Mouse (Mus musculus): ENCODE measurements around the gene Izumo4. TPM values are rescaled to one million over a fixed set of nuclear protein-coding genes. Genes with fewer than 3 reads are reported as not detected.

Izumo4 gene
- total RNA-seq, 4 experiments from 2014 or later, result 56.6 to 73.2 (median 69.8) TPM

GRCm38 (mm10) chr10:80686617-80687016 lies 15.4 kb upstream of the Izumo4 start:
- DNase-seq (ENCODE audit: low spot score in 2 of 2), result no peak

- DNase-seq (ENCODE audit: low spot score in 2 of 2), result peak in 1 of 2 experiments; percentile 66
Measured at GRCm38 (mm10) chr10:80687850-80688249, 14.1 kb upstream of the Izumo4 start.

GRCm38 (mm10) chr10:80692249-80693165 lies 9.5 kb upstream of the Izumo4 start:
- no peak for DNase-seq (ENCODE audit: low spot score in 2 of 2)

GRCm38 (mm10) chr10:80693401-80694045 lies 8.5 kb upstream of the Izumo4 start:
- no peak for DNase-seq (ENCODE audit: low spot score in 2 of 2)

GRCm38 (mm10) chr10:80694159-80694938 lies 7.6 kb upstream of the Izumo4 start:
- DNase-seq (ENCODE audit: low spot score in 2 of 2), result no peak

- no peak for DNase-seq (ENCODE audit: low spot score in 2 of 2)
Measured at GRCm38 (mm10) chr10:80695186-80695585, 6.8 kb upstream of the Izumo4 start.

GRCm38 (mm10) chr10:80695801-80696501 lies 6.0 kb upstream of the Izumo4 start:
- no peak for DNase-seq (ENCODE audit: low spot score in 2 of 2)

- no peak for DNase-seq (ENCODE audit: low spot score in 2 of 2)
Measured at GRCm38 (mm10) chr10:80696502-80697392, 5.2 kb upstream of the Izumo4 start.

GRCm38 (mm10) chr10:80697393-80697787 lies 4.6 kb upstream of the Izumo4 start:
- no peak for DNase-seq (ENCODE audit: low spot score in 2 of 2)

GRCm38 (mm10) chr10:80697812-80698211 lies 4.2 kb upstream of the Izumo4 start:
- no peak for DNase-seq (ENCODE audit: low spot score in 2 of 2)

GRCm38 (mm10) chr10:80698605-80699004 lies 3.4 kb upstream of the Izumo4 start:
- DNase-seq (ENCODE audit: low spot score in 2 of 2), result no peak

- DNase-seq (ENCODE audit: low spot score in 2 of 2), result no peak
Measured at GRCm38 (mm10) chr10:80700038-80700504, 1.9 kb upstream of the Izumo4 start.

GRCm38 (mm10) chr10:80700732-80701131 lies 1.3 kb upstream of the Izumo4 start:
- no peak for DNase-seq (ENCODE audit: low spot score in 2 of 2)

- peak; percentile 96 for DNase-seq (ENCODE audit: low spot score in 2 of 2)
Measured at GRCm38 (mm10) chr10:80702536-80703390, 779 bp downstream of the Izumo4 start.

GRCm38 (mm10) chr10:80703643-80704042 lies 1.7 kb downstream of the Izumo4 start:
- DNase-seq (ENCODE audit: low spot score in 2 of 2), result no peak

- DNase-seq (ENCODE audit: low spot score in 2 of 2), result no peak
Measured at GRCm38 (mm10) chr10:80704418-80704817, 2.4 kb downstream of the Izumo4 start.

GRCm38 (mm10) chr10:80705033-80705432 lies 3.0 kb downstream of the Izumo4 start:
- no peak for DNase-seq (ENCODE audit: low spot score in 2 of 2)

GRCm38 (mm10) chr10:80705479-80705878 lies 3.5 kb downstream of the Izumo4 start:
- DNase-seq (ENCODE audit: low spot score in 2 of 2), result no peak

- no peak for DNase-seq (ENCODE audit: low spot score in 2 of 2)
Measured at GRCm38 (mm10) chr10:80710834-80711233, 8.8 kb downstream of the Izumo4 start.
